Mouse (Mus musculus) urinary bladder, postnatal 10 days (tissue): ENCODE results near the gene Trim63.
"Not testable (repeated sequence)": the region's sequence is repeated elsewhere in the genome, so short reads cannot be mapped to it uniquely, and the experiment has no call there.

Experiments used
- DNase-seq: peaks from one replicate; pipeline ENCODE4 v3.0.0; 2022; ENCODE audit warnings: low spot score

The Trim63 gene

GRCm38 (mm10) chr4:134314876-134315275 lies at the start of gene Trim63:
Trim63 (plus strand) TSS chr4:134315120.
- no peak for DNase-seq

GRCm38 (mm10) chr4:134265860-134266585 lies 48.9 kb upstream of the Trim63 start:
- DNase-seq: no peak

- DNase-seq: no peak
Measured at GRCm38 (mm10) chr4:134268102-134268655, 46.7 kb upstream of the Trim63 start.

- not testable (repeated sequence) for DNase-seq
Measured at GRCm38 (mm10) chr4:134269622-134270021, 45.3 kb upstream of the Trim63 start.

GRCm38 (mm10) chr4:134271979-134272378 lies 42.9 kb upstream of the Trim63 start:
- DNase-seq: no peak

- DNase-seq: no peak
Measured at GRCm38 (mm10) chr4:134272731-134273416, 42.0 kb upstream of the Trim63 start.

GRCm38 (mm10) chr4:134273417-134274345 lies 41.2 kb upstream of the Trim63 start:
- DNase-seq: no peak

- no peak for DNase-seq
Measured at GRCm38 (mm10) chr4:134284942-134285341, 30.0 kb upstream of the Trim63 start.

- DNase-seq: no peak
Measured at GRCm38 (mm10) chr4:134286226-134287167, 28.4 kb upstream of the Trim63 start.

- DNase-seq: peak; percentile 82
Measured at GRCm38 (mm10) chr4:134287168-134287564, 27.8 kb upstream of the Trim63 start.

- no peak for DNase-seq
Measured at GRCm38 (mm10) chr4:134287575-134288025, 27.3 kb upstream of the Trim63 start, which contains the start of gene Pdik1l. Pdik1l (minus strand) TSS chr4:134287895.

GRCm38 (mm10) chr4:134288397-134289256 lies 26.3 kb upstream of the Trim63 start:
- no peak for DNase-seq

- DNase-seq: no peak
Measured at GRCm38 (mm10) chr4:134292067-134292466, 22.9 kb upstream of the Trim63 start.

GRCm38 (mm10) chr4:134293061-134293691 lies 21.7 kb upstream of the Trim63 start:
- DNase-seq: no peak

GRCm38 (mm10) chr4:134293692-134294163 lies 21.2 kb upstream of the Trim63 start:
- DNase-seq: no peak

- DNase-seq: not testable (repeated sequence)
Measured at GRCm38 (mm10) chr4:134296096-134296495, 18.8 kb upstream of the Trim63 start.

GRCm38 (mm10) chr4:134296523-134296922 lies 18.4 kb upstream of the Trim63 start:
- DNase-seq: no peak

GRCm38 (mm10) chr4:134297369-134297768 lies 17.6 kb upstream of the Trim63 start:
- no peak for DNase-seq
